Mouse (Mus musculus): Measurements from ENCODE around the gene Zfp358. TPM values are rescaled to one million over a fixed set of nuclear protein-coding genes. Genes with fewer than 3 reads are reported as not detected.

Zfp358 gene
- polyA plus RNA-seq, 1 experiment from 2014 or later: 32.1 TPM

- Histone ChIP-seq H3K4me3 (replicated peaks; ENCODE audit: low read length) (no peak overlapping the region), H3K36me3 (ENCODE audit: control insufficient read depth, insufficient read depth, low read length) (peaks cover 22% of the 10 kb centered on the region), H3K27me3 (ENCODE audit: control insufficient read depth, insufficient read depth, low read length) (no peaks in the 10 kb centered on the region), H3K4me2 (ENCODE audit: low read depth, low read length) (no peak overlapping the region), H3K27ac (ENCODE audit: low read length) (no peak overlapping the region), H3K9me3 (replicated peaks; ENCODE audit: control insufficient read depth, low read length) (no peaks in the 10 kb centered on the region), H3K9ac (ENCODE audit: low read length) (no peak overlapping the region), H3K4me1 (ENCODE audit: control insufficient read depth, insufficient read depth, low read length) (peaks cover 5% of the 10 kb centered on the region)
- no peak for ATAC-seq (ENCODE audit: insufficient read depth, low FRiP score)
- WGBS: 95% methylated on average over 44 of the region's 44 CpGs
Observed at GRCm38 (mm10) chr8:3495578-3496427, 2.9 kb downstream of the Zfp358 start.

GRCm38 (mm10) chr8:3496428-3496748, 3.5 kb downstream of the Zfp358 start:
- H3K36me3 ChIP-seq (ENCODE audit: control insufficient read depth, insufficient read depth, low read length): peaks cover 22% of the 10 kb centered on the region
- ATAC-seq (ENCODE audit: insufficient read depth, low FRiP score): no peak
- no peak overlapping the region for H3K9ac ChIP-seq (ENCODE audit: low read length)
- no peak overlapping the region for H3K4me3 ChIP-seq (replicated peaks; ENCODE audit: low read length)
- no peak overlapping the region for H3K27ac ChIP-seq (ENCODE audit: low read length)
- WGBS: 91% methylated on average over 15 of the region's 15 CpGs
- no peaks in the 10 kb centered on the region for H3K27me3 ChIP-seq (ENCODE audit: control insufficient read depth, insufficient read depth, low read length)
- H3K9me3 ChIP-seq (replicated peaks; ENCODE audit: control insufficient read depth, low read length): no peaks in the 10 kb centered on the region
- no peak overlapping the region for H3K4me2 ChIP-seq (ENCODE audit: low read depth, low read length)
- H3K4me1 ChIP-seq (ENCODE audit: control insufficient read depth, insufficient read depth, low read length): peaks cover 11% of the 10 kb centered on the region

GRCm38 (mm10) chr8:3498583-3498982, 5.6 kb downstream of the Zfp358 start:
- Histone ChIP-seq H3K27me3 (ENCODE audit: control insufficient read depth, insufficient read depth, low read length) (no peaks in the 10 kb centered on the region), H3K36me3 (ENCODE audit: control insufficient read depth, insufficient read depth, low read length) (peaks cover 22% of the 10 kb centered on the region), H3K4me1 (ENCODE audit: control insufficient read depth, insufficient read depth, low read length) (peaks cover 20% of the 10 kb centered on the region), H3K4me3 (replicated peaks; ENCODE audit: low read length) (no peak overlapping the region), H3K27ac (ENCODE audit: low read length) (no peak overlapping the region), H3K4me2 (ENCODE audit: low read depth, low read length) (no peak overlapping the region), H3K9ac (ENCODE audit: low read length) (no peak overlapping the region), H3K9me3 (replicated peaks; ENCODE audit: control insufficient read depth, low read length) (no peaks in the 10 kb centered on the region)
- ATAC-seq (ENCODE audit: insufficient read depth, low FRiP score): no peak
- WGBS: 81% methylated on average over 3 of the region's 3 CpGs

GRCm38 (mm10) chr8:3499751-3500150, 6.8 kb downstream of the Zfp358 start:
- peak overlapping the region; percentile 86 for H3K9ac ChIP-seq (ENCODE audit: low read length)
- ATAC-seq (ENCODE audit: insufficient read depth, low FRiP score): no peak
- peaks cover 16% of the 10 kb centered on the region for H3K4me1 ChIP-seq (ENCODE audit: control insufficient read depth, insufficient read depth, low read length)
- peak overlapping the region; percentile 96 for H3K27ac ChIP-seq (ENCODE audit: low read length)
- H3K4me2 ChIP-seq (ENCODE audit: low read depth, low read length): peak overlapping the region; percentile 95
- no peaks in the 10 kb centered on the region for H3K27me3 ChIP-seq (ENCODE audit: control insufficient read depth, insufficient read depth, low read length)
- 6% methylated on average over 8 of the region's 8 CpGs for WGBS
- H3K36me3 ChIP-seq (ENCODE audit: control insufficient read depth, insufficient read depth, low read length): peaks cover 19% of the 10 kb centered on the region
- H3K9me3 ChIP-seq (replicated peaks; ENCODE audit: control insufficient read depth, low read length): no peaks in the 10 kb centered on the region
- H3K4me3 ChIP-seq (replicated peaks; ENCODE audit: low read length): peak overlapping the region; percentile 85

- Histone ChIP-seq H3K9ac (ENCODE audit: low read length) (peak within 1 kb of the TSS; percentile 91), H3K9me3 (replicated peaks; ENCODE audit: control insufficient read depth, low read length) (no peaks in the 10 kb centered on the region), H3K4me2 (ENCODE audit: low read depth, low read length) (peak within 1 kb of the TSS; percentile 95), H3K4me3 (replicated peaks; ENCODE audit: low read length) (peak within 1 kb of the TSS; percentile 85), H3K4me1 (ENCODE audit: control insufficient read depth, insufficient read depth, low read length) (peaks cover 16% of the 10 kb centered on the region), H3K27ac (ENCODE audit: low read length) (peak within 1 kb of the TSS; percentile 96), H3K27me3 (ENCODE audit: control insufficient read depth, insufficient read depth, low read length) (no peaks in the 10 kb centered on the region), H3K36me3 (ENCODE audit: control insufficient read depth, insufficient read depth, low read length) (peaks cover 12% of the 10 kb centered on the region)
- peak; percentile 92 for ATAC-seq (ENCODE audit: insufficient read depth, low FRiP score)
- under 1% methylated on average over 70 of the region's 70 CpGs for WGBS
Observed at GRCm38 (mm10) chr8:3500235-3501090, 7.5 kb downstream of the Zfp358 start, which contains the start of gene Mcoln1. Gene Mcoln1 (plus strand): TSS chr8:3500457.

- ATAC-seq (ENCODE audit: insufficient read depth, low FRiP score): no peak
- Histone ChIP-seq H3K4me2 (ENCODE audit: low read depth, low read length) (no peak overlapping the region), H3K4me1 (ENCODE audit: control insufficient read depth, insufficient read depth, low read length) (peaks cover 16% of the 10 kb centered on the region), H3K9me3 (replicated peaks; ENCODE audit: control insufficient read depth, low read length) (no peaks in the 10 kb centered on the region), H3K27ac (ENCODE audit: low read length) (no peak overlapping the region), H3K9ac (ENCODE audit: low read length) (no peak overlapping the region), H3K36me3 (ENCODE audit: control insufficient read depth, insufficient read depth, low read length) (peaks cover 4% of the 10 kb centered on the region; the same call in 1 of the 2 replicates), H3K4me3 (replicated peaks; ENCODE audit: low read length) (no peak overlapping the region), H3K27me3 (ENCODE audit: control insufficient read depth, insufficient read depth, low read length) (no peaks in the 10 kb centered on the region)
- WGBS: 66% methylated on average over 4 of the region's 4 CpGs
Observed at GRCm38 (mm10) chr8:3502217-3502616, 9.3 kb downstream of the Zfp358 start.

- H3K4me3 ChIP-seq (replicated peaks; ENCODE audit: low read length): no peak overlapping the region
- no peak overlapping the region for H3K9ac ChIP-seq (ENCODE audit: low read length)
- H3K27me3 ChIP-seq (ENCODE audit: control insufficient read depth, insufficient read depth, low read length): no peaks in the 10 kb centered on the region
- H3K27ac ChIP-seq (ENCODE audit: low read length): no peak overlapping the region
- H3K9me3 ChIP-seq (replicated peaks; ENCODE audit: control insufficient read depth, low read length): no peaks in the 10 kb centered on the region
- WGBS: 84% methylated on average over 6 of the region's 6 CpGs
- no peaks in the 10 kb centered on the region for H3K4me1 ChIP-seq (ENCODE audit: control insufficient read depth, insufficient read depth, low read length)
- peaks cover 9% of the 10 kb centered on the region; the same call in 1 of the 2 replicates for H3K36me3 ChIP-seq (ENCODE audit: control insufficient read depth, insufficient read depth, low read length)
- H3K4me2 ChIP-seq (ENCODE audit: low read depth, low read length): no peak overlapping the region
- peak; percentile 28; the same call in 1 of the 2 replicates for ATAC-seq (ENCODE audit: insufficient read depth, low FRiP score)
Observed at GRCm38 (mm10) chr8:3507979-3508754, 15.2 kb downstream of the Zfp358 start.

GRCm38 (mm10) chr8:3514681-3515247, 21.8 kb downstream of the Zfp358 start:
- Histone ChIP-seq H3K9me3 (replicated peaks; ENCODE audit: control insufficient read depth, low read length) (no peaks in the 10 kb centered on the region), H3K4me2 (ENCODE audit: low read depth, low read length) (peak overlapping the region; percentile 95), H3K27me3 (ENCODE audit: control insufficient read depth, insufficient read depth, low read length) (no peaks in the 10 kb centered on the region), H3K36me3 (ENCODE audit: control insufficient read depth, insufficient read depth, low read length) (peaks cover 2% of the 10 kb centered on the region; the same call in 1 of the 2 replicates), H3K27ac (ENCODE audit: low read length) (no peak overlapping the region), H3K4me1 (ENCODE audit: control insufficient read depth, insufficient read depth, low read length) (peaks cover 6% of the 10 kb centered on the region; the same call in 1 of the 2 replicates), H3K4me3 (replicated peaks; ENCODE audit: low read length) (peak overlapping the region; percentile 77), H3K9ac (ENCODE audit: low read length) (peak overlapping the region; percentile 66)
- ATAC-seq (ENCODE audit: insufficient read depth, low FRiP score): no peak
- 34% methylated on average over 13 of the region's 13 CpGs for WGBS
